Mouse (Mus musculus): ENCODE data around the gene Rsg1.

DNA sequence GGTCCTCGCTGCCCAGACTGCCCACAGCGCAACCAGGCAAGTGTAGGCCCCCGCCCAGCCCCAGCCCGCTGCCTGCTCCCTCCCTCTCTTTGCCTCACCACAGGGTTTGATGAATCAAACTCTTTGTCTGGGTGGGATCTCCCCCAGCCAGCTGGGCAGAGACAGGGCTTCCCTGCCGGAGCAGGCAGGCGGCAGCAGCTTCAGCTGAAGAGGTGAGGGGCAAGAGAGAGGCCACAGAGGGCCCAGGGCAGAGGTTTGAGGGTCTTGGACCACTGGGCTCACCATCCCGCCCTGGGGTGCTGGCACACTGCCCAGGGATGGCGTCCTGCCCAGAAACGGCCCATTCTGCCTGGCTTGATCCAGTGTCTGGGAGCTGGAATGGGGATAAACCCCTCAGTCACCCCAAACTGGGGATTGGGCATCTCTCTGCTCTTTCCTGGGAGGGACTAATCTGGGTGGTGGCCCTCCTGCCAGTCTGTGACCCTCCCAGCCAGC is 31.2 kb downstream of the Rsg1 start:
- TF ChIP-seq CTCF (IDR thresholded peaks at IDR 0.05; ENCODE audit: low read depth) (no peak), EP300 (IDR thresholded peaks at IDR 0.05; ENCODE audit: low read depth) (no peak)
